Mouse (Mus musculus): ENCODE data around the gene Fam104a. TPM values are rescaled to one million over a fixed set of nuclear protein-coding genes. Genes with fewer than 3 reads are reported as not detected.

Gene Fam104a
- total and polyA plus RNA-seq, 2 experiments from 2014 or later, result 23.3 to 33.6 TPM

- peaks cover 39% of the 10 kb centered on the region for H3K27me3 ChIP-seq (ENCODE audit: control insufficient read depth, insufficient read depth, low read length)
- H3K27ac ChIP-seq (ENCODE audit: low read depth), result no peak within 1 kb of the TSS
- WGBS, result under 1% methylated on average over 53 of the region's 54 CpGs
- no peak for TF ChIP-seq EP300 (IDR thresholded peaks at IDR 0.05; ENCODE audit: low read depth)
- no peak for TF ChIP-seq CTCF (IDR thresholded peaks at IDR 0.05; ENCODE audit: low read depth)
- no peaks in the 10 kb centered on the region for H3K36me3 ChIP-seq (replicated peaks; ENCODE audit: control insufficient read depth, insufficient read depth, low read length)
- no peaks in the 10 kb centered on the region; the same call in 1 of the 2 replicates for H3K4me1 ChIP-seq (ENCODE audit: control insufficient read depth, insufficient read depth)
- DNase-seq (ENCODE audit: low spot score) (no peak), ATAC-seq (ENCODE audit: insufficient read depth, low read depth) (peak; percentile 77)
- peak within 1 kb of the TSS; percentile 63 for H3K4me2 ChIP-seq (ENCODE audit: low read depth, low read length)
- no peak within 1 kb of the TSS for H3K9ac ChIP-seq (replicated peaks; ENCODE audit: low read depth, low read length)
- no peaks in the 10 kb centered on the region for H3K9me3 ChIP-seq (replicated peaks; ENCODE audit: control insufficient read depth, low read length)
- H3K4me3 ChIP-seq (ENCODE audit: low read depth, low read length), result peak within 1 kb of the TSS; percentile 43
These were observed 65.1 kb downstream of the Fam104a start, which contains the start of gene Sstr2 for GRCm38 (mm10) chr11:113618672-113619419. TSS of gene Sstr2 (plus strand) at chr11:113619342.

DNA sequence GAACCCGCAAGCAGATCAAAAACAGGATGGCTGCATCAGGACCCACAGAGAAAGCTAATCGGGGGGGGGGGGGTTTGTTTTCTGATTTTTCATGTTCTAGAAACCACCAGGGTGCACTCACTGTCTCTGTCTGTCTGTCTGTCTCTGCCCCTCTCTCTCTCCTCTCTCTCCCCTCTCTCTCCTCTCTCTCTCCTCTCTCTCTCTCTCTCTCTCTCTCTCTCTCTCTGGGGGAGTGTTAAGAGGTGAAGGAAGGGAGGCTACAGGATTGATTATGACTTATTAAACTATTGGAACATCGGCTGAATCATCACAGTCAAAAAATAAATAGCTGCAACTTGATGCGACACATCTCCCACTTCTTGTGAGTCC is 65.7 kb downstream of the Fam104a start:
- no peak for DNase-seq (ENCODE audit: low spot score)
- Histone ChIP-seq H3K4me1 (ENCODE audit: control insufficient read depth, insufficient read depth) (no peaks in the 10 kb centered on the region; the same call in 1 of the 2 replicates), H3K27me3 (ENCODE audit: control insufficient read depth, insufficient read depth, low read length) (peaks cover 39% of the 10 kb centered on the region), H3K4me2 (ENCODE audit: low read depth, low read length) (peak overlapping the region; percentile 63), H3K4me3 (ENCODE audit: low read depth, low read length) (peak overlapping the region; percentile 43), H3K9ac (replicated peaks; ENCODE audit: low read depth, low read length) (no peak overlapping the region), H3K27ac (ENCODE audit: low read depth) (no peak overlapping the region), H3K9me3 (replicated peaks; ENCODE audit: control insufficient read depth, low read length) (no peaks in the 10 kb centered on the region), H3K36me3 (replicated peaks; ENCODE audit: control insufficient read depth, insufficient read depth, low read length) (no peaks in the 10 kb centered on the region)
- TF ChIP-seq EP300 (IDR thresholded peaks at IDR 0.05; ENCODE audit: low read depth), result no peak
- 35% methylated on average over 4 of the region's 4 CpGs for WGBS
- no peak for ATAC-seq (ENCODE audit: insufficient read depth, low read depth)

DNA sequence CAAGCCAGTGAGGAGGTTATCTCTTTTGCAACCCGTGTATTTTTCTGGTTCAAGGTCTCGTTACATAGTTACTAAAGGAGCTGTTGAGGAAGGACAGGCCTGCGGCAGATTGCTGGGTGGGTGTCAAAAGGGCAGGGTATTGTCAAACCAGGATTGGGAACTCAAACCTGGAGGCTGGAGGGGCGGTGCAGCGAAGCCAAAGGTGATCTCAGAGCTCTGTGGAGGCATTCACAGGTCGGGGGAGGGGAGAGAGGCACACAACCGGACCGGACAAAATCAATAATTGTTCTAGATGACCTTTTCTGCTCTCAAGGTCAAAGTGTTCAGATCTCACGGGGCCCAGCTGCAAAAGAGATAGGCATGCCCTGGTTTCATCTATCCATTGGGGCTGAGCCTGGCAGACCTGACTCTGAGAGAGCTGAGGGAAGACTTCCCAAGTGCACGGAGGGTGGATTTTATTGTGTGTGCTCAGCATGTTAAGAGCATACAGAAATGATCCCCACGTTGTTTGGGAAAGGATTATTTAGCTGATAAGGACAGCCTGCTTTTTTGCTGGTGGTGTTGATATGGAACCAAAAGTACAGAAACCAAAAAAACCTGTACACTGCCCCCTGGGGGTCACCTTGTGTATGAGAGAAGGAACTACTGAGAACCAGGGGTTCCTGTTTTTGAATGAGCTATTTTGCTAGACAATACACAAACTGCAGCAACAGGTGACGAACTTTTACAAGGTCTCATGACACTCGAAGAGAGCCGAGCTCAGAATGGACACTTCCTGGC is 66.6 kb downstream of the Fam104a start:
- no peaks in the 10 kb centered on the region; the same call in none of the 2 replicates for H3K4me1 ChIP-seq (ENCODE audit: control insufficient read depth, insufficient read depth)
- H3K4me3 ChIP-seq (ENCODE audit: low read depth, low read length), result no peak overlapping the region
- H3K9me3 ChIP-seq (replicated peaks; ENCODE audit: control insufficient read depth, low read length), result no peaks in the 10 kb centered on the region
- no peak for ATAC-seq (ENCODE audit: insufficient read depth, low read depth)
- H3K4me2 ChIP-seq (ENCODE audit: low read depth, low read length), result no peak overlapping the region
- peaks cover 39% of the 10 kb centered on the region for H3K27me3 ChIP-seq (ENCODE audit: control insufficient read depth, insufficient read depth, low read length)
- no peak overlapping the region for H3K27ac ChIP-seq (ENCODE audit: low read depth)
- TF ChIP-seq CTCF (IDR thresholded peaks at IDR 0.05; ENCODE audit: low read depth) (no peak; the same call in 1 of the 2 replicates), EP300 (IDR thresholded peaks at IDR 0.05; ENCODE audit: low read depth) (no peak)
- H3K36me3 ChIP-seq (replicated peaks; ENCODE audit: control insufficient read depth, insufficient read depth, low read length), result no peaks in the 10 kb centered on the region
- no peak overlapping the region for H3K9ac ChIP-seq (replicated peaks; ENCODE audit: low read depth, low read length)
- no peak for DNase-seq (ENCODE audit: low spot score)
- 53% methylated on average over 14 of the region's 14 CpGs for WGBS

DNA sequence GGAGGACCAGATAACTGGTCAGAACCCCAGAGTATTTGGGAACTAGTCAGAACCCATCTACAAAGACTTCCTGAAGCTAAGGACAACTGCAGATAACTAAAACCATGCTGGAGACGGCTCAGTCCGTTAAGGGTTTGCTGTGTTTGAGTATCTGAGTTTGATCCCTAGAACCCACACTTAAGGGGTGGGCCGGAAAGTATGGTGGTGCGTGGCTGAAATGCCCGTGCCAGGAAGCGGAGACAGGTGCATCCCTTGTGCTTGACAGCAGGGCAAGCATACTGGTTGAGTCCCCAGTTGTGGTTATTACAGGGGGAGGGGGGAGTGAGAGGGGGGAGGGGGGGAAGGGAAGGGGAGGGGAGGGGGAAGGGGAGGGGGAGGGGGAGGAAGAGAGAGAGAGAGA is 69.5 kb downstream of the Fam104a start:
- H3K9ac ChIP-seq (replicated peaks; ENCODE audit: low read depth, low read length), result no peak overlapping the region
- no peak for ATAC-seq (ENCODE audit: insufficient read depth, low read depth)
- H3K27me3 ChIP-seq (ENCODE audit: control insufficient read depth, insufficient read depth, low read length), result peaks cover 15% of the 10 kb centered on the region
- H3K9me3 ChIP-seq (replicated peaks; ENCODE audit: control insufficient read depth, low read length), result no peaks in the 10 kb centered on the region
- no peak overlapping the region for H3K27ac ChIP-seq (ENCODE audit: low read depth)
- WGBS, result 61% methylated on average over 6 of the region's 6 CpGs
- H3K36me3 ChIP-seq (replicated peaks; ENCODE audit: control insufficient read depth, insufficient read depth, low read length), result no peaks in the 10 kb centered on the region
- no peaks in the 10 kb centered on the region; the same call in none of the 2 replicates for H3K4me1 ChIP-seq (ENCODE audit: control insufficient read depth, insufficient read depth)
- DNase-seq (ENCODE audit: low spot score), result no peak
- H3K4me3 ChIP-seq (ENCODE audit: low read depth, low read length), result no peak overlapping the region
- TF ChIP-seq EP300 (IDR thresholded peaks at IDR 0.05; ENCODE audit: low read depth) (no peak), CTCF (IDR thresholded peaks at IDR 0.05; ENCODE audit: low read depth) (no peak)
- H3K4me2 ChIP-seq (ENCODE audit: low read depth, low read length), result no peak overlapping the region

DNA sequence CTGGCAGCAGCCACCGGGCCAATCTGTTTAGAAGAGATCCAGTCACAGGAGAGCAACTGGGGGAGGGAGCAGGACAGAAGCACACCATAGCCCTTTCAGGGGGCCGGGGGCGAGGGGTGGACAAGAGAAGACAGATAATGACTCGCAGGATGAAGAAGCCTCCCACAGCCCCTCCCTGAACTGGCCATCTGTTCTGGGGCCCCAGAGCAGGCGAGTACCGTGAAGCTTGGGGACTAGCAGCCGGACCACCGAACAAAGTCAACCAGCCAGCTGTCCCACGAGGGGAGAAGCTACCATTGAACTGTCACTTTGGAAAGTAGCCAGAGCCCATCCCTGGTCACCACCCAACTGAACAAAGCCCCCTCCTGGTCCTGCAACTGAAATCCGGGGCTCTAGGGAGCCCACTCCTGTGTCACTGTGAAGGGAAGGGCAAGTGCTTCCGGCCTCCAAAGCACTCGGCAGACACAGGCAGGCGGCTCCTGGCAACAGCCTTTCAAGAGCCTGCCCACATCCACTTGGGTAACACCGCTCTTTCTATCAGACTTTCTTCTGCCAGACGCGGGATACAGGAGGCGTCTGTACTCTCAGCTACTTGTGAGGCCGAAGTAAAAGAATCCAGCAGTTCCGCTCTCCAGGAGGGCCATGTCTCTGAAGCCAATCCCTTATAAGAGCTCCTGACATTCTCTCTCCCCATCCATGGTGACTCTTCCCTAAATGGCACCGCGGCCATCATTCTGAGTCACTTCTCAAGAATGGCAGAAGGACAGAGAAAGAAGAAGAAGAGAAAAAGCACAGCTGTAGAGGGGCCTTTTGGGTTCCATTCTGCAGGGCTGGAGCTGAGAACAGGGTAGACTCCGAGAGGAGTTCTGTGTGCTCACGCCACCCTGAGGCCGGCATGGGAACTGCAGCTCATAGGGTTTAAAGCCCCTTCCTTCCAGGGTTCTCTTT is 72.0 kb downstream of the Fam104a start:
- WGBS, result 14% methylated on average over 24 of the region's 24 CpGs
- Histone ChIP-seq H3K4me3 (ENCODE audit: low read depth, low read length) (0 out of 2 replicates have a peak overlapping the region, but pooled peaks have one; percentile 7), H3K9ac (replicated peaks; ENCODE audit: low read depth, low read length) (no peak overlapping the region), H3K9me3 (replicated peaks; ENCODE audit: control insufficient read depth, low read length) (no peaks in the 10 kb centered on the region), H3K27ac (ENCODE audit: low read depth) (no peak overlapping the region), H3K4me1 (ENCODE audit: control insufficient read depth, insufficient read depth) (no peaks in the 10 kb centered on the region; the same call in 1 of the 2 replicates), H3K27me3 (ENCODE audit: control insufficient read depth, insufficient read depth, low read length) (peaks cover under 1% of the 10 kb centered on the region; the same call in 1 of the 2 replicates), H3K4me2 (ENCODE audit: low read depth, low read length) (peak overlapping the region; percentile 48), H3K36me3 (replicated peaks; ENCODE audit: control insufficient read depth, insufficient read depth, low read length) (no peaks in the 10 kb centered on the region)
- DNase-seq (ENCODE audit: low spot score), result peak; percentile 40
- 0 out of 2 replicates have a peak, but pooled peaks have one; percentile 30 for ATAC-seq (ENCODE audit: insufficient read depth, low read depth)
- peak; percentile 63 for TF ChIP-seq CTCF (IDR thresholded peaks at IDR 0.05; ENCODE audit: low read depth)
- TF ChIP-seq EP300 (IDR thresholded peaks at IDR 0.05; ENCODE audit: low read depth), result no peak

Other genes with a start within 250 kb of the Fam104a start
- not detected in 2 replicates for gene Sstr2, start 64.8 kb downstream of the Fam104a start, total RNA-seq (2014; rRNA removed; ENCODE audit: low replicate concordance)
- 0.12 TPM in 1 of 2 replicates, not detected in the other for gene Sstr2, start 64.8 kb downstream of the Fam104a start, polyA plus RNA-seq (2015; fragmentation: Nextera tagmentation; extraction: Ambion mirVana)
- 26.5 and 30.3 TPM in 2 replicates for gene Cog1, start 35.0 kb downstream of the Fam104a start, total RNA-seq (2014; rRNA removed; ENCODE audit: low replicate concordance)
- gene Cog1, start 35.0 kb downstream of the Fam104a start, polyA plus RNA-seq (2015; fragmentation: Nextera tagmentation; extraction: Ambion mirVana), result 10.7 and 12.3 TPM in 2 replicates
- gene Slc39a11, start 34.1 kb downstream of the Fam104a start, total RNA-seq (2014; rRNA removed; ENCODE audit: low replicate concordance), result 16.3 and 19.1 TPM in 2 replicates
- 6.9 and 8.6 TPM in 2 replicates for gene Slc39a11, start 34.1 kb downstream of the Fam104a start, polyA plus RNA-seq (2015; fragmentation: Nextera tagmentation; extraction: Ambion mirVana)
- 17.4 and 18.1 TPM in 2 replicates for gene D11Wsu47e, start 257 bp upstream of the Fam104a start, total RNA-seq (2014; rRNA removed; ENCODE audit: low replicate concordance)
- 8.9 and 10.4 TPM in 2 replicates for gene D11Wsu47e, start 257 bp upstream of the Fam104a start, polyA plus RNA-seq (2015; fragmentation: Nextera tagmentation; extraction: Ambion mirVana)
- gene Cpsf4l, start 25.9 kb upstream of the Fam104a start, total RNA-seq (2014; rRNA removed; ENCODE audit: low replicate concordance), result 1.3 TPM in 1 of 2 replicates, not detected in the other
- gene Cpsf4l, start 25.9 kb upstream of the Fam104a start, polyA plus RNA-seq (2015; fragmentation: Nextera tagmentation; extraction: Ambion mirVana), result 0.10 TPM in 1 of 2 replicates, not detected in the other
- 33.5 and 39.8 TPM in 2 replicates for gene Cdc42ep4, start 67.7 kb upstream of the Fam104a start, total RNA-seq (2014; rRNA removed; ENCODE audit: low replicate concordance)
- 11.8 and 12.0 TPM in 2 replicates for gene Cdc42ep4, start 67.7 kb upstream of the Fam104a start, polyA plus RNA-seq (2015; fragmentation: Nextera tagmentation; extraction: Ambion mirVana)

All from heart, postnatal 0 days (tissue).